Mouse (Mus musculus): ENCODE measurements around the gene Notch2.

GRCm38 (mm10) chr3:98016901-98017591 is 3.7 kb downstream of the Notch2 start:
- TF ChIP-seq CTCF (IDR thresholded peaks at IDR 0.05) (no peak), EP300 (IDR thresholded peaks at IDR 0.05) (no peak)

All from lung, postnatal 0 days (tissue).